Mouse (Mus musculus) CD4-positive helper T cell, adult 2 months (primary cell): ENCODE results near the gene Fbxw14.
"Not testable (repeated sequence)": the region's sequence is repeated elsewhere in the genome, so short reads cannot be mapped to it uniquely, and the experiment has no call there.

ENCODE experiments used
- DNase-seq: peaks from one replicate; pipeline ENCODE4 v3.0.0-alpha.2; 2012; ENCODE audit warnings: low read depth, missing footprints, low spot score

The Fbxw14 gene

GRCm38 (mm10) chr9:109287576-109287975 lies at the start of gene Fbxw14:
Gene Fbxw14, minus strand, starts transcription at chr9:109287676.
- not testable (repeated sequence) for DNase-seq

GRCm38 (mm10) chr9:109263041-109263440 lies 24.4 kb downstream of the Fbxw14 start:
- DNase-seq = no peak

DNA sequence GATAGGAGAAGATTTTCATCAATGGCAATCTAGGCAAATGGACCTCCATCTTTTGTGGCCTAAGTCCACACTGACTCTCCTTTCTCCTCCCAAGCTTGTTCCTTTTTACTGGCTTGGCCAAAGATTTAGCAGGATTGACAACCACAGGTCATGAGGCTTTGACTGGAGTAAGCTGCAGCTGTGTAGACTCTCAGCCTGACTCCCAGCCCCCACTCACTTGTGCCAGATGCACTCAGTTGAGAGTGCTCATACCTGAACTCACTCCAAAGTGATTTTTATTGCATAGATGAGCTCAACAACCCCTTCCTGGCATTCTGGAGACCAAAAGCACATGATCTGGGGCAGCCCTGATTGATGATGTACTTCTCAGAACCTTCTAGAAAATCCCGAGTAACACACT lies 52.8 kb downstream of the Fbxw14 start, which contains the start of gene Fbxw20:
TSS of gene Fbxw20 (minus strand) at position 101 of the 400 bp plus-strand sequence.
- DNase-seq = no peak
